Mouse (Mus musculus): ENCODE measurements around the gene Rpl11. TPM values are rescaled to one million over a fixed set of nuclear protein-coding genes. Genes with fewer than 3 reads are reported as not detected.
"Not testable (repeated sequence)": the region's sequence is repeated elsewhere in the genome, so short reads cannot be mapped to it uniquely, and the experiment has no call there.

The Rpl11 gene
- 100 to 1,000 TPM; 322 to 405 TPM for total RNA-seq (2021)
- long read RNA-seq, transcript Rpl11-202 (5 exons, 807 nt), result minor isoform, 17 of 260 reads
- long read RNA-seq, transcript Rpl11-201 (6 exons, 833 nt), result major isoform, 219 of 260 reads
- long read RNA-seq, partial matches to known transcripts, result 2 of 260 reads
- long read RNA-seq, other reads (novel, unspliced or antisense), result 18 of 260 reads

DNA sequence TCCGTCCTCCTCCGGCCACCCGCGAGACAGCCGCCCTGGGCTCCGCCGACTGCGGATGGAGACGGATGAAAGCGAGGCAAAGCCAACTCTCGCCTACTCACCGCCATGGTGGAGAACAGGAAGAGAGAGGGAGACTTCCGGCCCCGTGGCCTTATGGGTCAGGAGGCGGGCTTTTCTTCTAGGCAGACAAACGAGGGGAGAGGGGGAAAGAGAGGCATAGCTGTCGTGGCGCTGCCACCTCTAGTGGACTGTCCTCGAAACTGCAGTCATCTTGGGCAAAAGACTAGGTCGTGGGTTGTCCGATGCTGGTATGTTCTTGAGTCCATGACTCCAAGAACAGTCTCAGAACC lies at the start of gene Rpl11:
TSS of gene Rpl11 (minus strand) at position 182 of the 350 bp plus-strand sequence.
- DNase-seq (ENCODE audit: low spot score in 2 of 2), result peak; percentile 88 to 92

DNA sequence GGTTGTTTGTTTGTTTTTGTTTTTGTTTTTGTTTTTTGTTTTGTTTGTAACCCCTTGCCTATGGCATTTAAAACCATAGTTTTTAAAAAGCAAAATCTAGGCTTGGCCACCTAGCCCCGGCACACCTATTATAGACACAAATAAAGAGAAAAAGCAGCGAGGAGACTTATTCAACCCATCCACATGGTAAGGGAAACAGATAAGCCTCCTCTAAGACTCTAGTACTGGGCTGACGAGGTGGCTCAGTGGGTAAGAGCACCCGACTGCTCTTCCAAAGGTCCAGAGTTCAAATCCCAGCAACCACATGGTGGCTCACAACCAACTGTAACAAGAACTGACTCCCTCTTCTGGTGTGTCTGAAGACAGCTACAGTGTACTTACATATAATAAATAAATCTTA lies 48.5 kb upstream of the Rpl11 start:
- DNase-seq (ENCODE audit: low spot score in 2 of 2), result not testable (repeated sequence)

DNA sequence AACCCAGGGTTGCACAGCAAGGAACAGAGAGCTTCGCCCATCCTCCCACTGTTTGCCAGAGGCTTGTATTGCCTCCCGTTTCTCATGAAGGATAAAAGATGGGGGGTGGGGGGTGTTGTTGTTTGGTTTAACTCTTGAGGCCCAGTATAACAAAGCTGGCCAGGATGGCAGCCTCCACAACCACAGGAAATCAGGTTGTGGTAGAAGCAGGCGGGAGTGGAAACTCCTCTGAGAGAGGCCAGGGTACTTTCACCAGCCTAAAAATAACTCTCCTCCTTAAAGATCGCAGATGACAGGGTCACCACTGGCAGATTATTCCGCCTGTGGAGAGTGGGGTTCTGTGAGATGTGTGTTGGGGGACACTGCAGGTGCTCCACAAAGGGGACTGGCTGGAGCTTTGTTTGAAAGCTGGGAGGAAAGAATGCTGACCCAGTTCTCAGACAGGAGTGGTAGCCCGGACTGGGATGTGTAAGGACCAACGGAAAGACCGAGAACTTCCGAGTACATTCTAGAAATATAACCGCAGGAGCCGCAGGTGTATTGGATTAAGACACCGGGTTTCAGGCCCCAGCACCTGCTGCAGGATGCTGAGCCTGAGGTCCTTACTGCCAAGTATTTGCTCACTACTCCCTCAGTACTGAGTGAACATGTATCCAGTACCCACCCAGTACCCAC lies 47.3 kb upstream of the Rpl11 start:
- no peak for DNase-seq (ENCODE audit: low spot score in 2 of 2)

DNA sequence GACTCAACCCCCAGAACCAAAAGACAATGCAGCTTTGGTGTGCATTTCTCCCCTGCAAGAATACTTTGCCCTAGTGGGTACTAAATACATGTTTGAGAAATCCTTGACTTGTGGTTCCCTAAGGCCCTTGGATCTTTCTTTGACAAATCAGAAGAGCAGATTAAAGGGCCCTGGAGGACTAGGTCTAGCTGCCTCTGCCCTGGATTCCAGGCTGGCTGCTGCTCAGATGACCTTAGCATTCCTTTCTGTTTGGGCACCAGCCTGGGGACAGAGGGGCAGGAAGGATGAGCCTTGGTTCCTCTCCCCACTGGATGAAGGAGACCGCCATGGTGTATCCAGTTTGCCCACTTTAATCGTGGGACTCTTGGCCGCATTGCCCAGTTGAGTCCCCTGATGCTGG lies 45.2 kb upstream of the Rpl11 start:
- no peak for DNase-seq (ENCODE audit: low spot score in 2 of 2)

DNA sequence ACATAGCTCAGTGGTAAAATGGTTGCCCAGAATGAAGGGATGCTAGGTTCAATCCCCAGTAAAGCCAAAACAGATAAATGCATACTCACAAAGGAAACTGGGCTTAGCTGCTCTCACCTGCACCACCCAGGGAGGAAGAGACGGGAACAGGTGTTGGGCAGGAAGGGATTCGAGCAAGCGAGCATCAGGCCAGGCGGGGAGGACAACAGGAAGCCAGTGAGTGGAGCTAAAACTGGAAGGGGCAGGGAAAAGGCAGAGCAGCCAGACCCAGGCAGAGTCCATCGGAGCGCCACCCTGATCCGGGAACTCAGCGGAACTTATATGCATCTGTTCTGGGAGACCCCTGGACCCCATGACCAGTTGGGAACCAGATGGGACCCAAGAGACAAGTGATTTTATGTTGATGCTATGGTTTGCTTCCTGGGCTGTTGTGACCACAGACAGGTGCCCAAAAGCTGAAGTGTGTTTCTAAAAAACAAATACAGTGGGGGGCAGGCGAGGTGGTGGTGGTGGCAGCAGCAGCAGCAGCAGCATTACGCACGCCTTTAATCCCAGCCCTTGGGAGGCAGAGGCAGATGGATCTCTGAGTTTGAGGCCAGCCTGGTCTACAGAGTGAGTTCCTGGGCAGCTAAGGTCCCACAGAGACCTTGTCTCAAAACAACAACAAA lies 43.4 kb upstream of the Rpl11 start:
- no peak for DNase-seq (ENCODE audit: low spot score in 2 of 2)

DNA sequence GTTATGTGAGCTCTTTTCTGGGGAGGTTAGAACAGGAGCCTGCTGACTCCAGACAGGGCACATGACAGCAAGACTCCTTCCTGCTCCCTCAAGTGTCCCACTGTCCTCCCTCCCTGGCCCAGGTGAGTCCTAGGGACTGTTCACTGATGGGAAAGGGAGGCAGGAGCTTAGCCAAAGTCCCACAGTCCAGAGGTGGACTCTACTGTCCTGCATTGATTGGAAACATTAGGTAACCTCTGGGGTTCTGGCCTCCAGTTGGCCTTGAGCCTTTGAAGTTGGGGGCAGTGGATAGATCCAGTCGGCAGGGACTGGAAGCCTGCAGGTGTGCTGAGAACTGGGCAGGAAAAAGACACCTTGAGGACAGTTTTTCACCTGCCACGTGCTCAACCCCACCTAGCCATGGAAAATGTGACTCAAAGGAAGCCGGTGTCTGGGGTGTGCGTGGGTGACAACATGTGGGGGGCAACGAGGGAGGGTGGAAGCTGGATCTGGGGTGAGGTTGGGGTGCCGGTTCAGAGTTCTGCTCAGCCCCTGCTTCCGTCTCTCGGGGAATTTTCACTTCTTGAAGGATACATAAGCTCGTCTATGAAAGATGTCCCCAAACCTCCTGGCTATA lies 42.4 kb upstream of the Rpl11 start:
- no peak for DNase-seq (ENCODE audit: low spot score in 2 of 2)

DNA sequence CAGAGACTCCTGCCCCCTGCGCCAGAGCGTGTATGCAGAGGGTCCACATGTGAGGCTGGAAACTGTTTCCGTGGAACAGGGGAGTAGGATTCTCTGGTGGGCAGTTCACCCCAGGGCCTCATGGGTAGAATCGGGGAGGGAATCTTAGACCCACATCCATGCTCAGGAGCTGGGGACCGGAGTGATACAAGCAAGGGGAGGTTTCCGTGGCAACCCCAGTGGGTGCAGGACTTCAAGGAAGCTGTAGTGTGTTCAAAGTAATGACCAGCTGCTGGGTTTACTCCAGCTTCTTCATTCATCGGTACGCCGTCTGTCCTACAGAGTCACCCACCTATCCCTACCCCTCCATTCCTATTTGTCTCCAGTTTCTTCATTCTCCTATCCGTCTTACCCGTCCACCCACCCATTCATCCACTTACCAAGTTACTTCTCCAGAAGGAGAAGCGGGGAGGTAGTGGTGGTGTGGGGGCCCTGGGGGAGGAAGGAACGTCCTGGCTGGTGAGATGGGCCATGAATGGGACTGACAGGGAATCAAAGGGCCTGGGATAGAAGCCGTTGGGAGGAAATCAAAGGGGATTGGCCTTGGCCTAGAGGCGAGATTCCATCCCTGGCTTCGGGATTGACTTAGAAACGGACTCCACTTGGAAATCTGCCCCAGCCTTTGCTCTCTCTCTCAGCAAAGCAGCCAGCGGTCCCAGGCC lies 41.4 kb upstream of the Rpl11 start:
- peak; percentile 38 to 63 for DNase-seq (ENCODE audit: low spot score in 2 of 2)

DNA sequence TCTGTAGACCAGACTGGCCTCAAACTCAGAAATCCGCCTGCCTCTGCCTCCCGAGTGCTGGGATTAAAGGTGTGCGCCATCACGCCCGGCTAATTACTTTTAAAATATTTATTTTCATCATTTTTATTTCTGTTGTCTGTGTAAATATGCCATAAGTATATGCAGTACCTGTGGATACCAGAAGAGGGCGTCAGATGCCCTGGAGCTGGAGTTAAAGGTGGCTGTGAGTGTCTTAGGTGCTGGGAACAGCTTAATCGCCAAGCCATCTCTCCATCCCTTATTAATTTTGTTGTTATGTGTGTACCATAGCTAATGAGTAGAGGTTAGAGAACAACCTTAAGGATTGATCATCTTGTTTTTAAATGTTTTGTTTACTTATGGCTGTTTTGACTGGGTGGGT lies 39.3 kb upstream of the Rpl11 start:
- no peak for DNase-seq (ENCODE audit: low spot score in 2 of 2)

DNA sequence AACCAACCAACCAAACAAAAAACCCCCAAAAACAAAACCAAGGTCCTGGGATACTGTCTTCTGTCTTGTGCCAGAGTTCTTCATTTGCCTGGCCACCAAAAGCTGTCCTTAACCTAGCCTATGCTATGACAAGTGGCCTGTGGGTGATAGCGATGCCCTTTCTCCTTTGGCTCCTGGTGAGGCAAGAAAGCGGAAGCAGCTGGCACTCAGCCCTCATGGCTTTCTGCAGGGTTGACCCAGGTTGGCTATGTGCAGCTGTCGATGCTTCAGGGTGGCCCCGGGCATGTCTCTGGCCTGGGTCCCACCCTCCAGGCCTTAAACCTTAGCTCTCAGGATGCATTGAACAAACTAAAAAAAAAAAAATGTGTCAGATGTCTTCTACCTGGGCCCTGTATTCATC lies 38.1 kb upstream of the Rpl11 start:
- DNase-seq (ENCODE audit: low spot score in 2 of 2), result no peak

DNA sequence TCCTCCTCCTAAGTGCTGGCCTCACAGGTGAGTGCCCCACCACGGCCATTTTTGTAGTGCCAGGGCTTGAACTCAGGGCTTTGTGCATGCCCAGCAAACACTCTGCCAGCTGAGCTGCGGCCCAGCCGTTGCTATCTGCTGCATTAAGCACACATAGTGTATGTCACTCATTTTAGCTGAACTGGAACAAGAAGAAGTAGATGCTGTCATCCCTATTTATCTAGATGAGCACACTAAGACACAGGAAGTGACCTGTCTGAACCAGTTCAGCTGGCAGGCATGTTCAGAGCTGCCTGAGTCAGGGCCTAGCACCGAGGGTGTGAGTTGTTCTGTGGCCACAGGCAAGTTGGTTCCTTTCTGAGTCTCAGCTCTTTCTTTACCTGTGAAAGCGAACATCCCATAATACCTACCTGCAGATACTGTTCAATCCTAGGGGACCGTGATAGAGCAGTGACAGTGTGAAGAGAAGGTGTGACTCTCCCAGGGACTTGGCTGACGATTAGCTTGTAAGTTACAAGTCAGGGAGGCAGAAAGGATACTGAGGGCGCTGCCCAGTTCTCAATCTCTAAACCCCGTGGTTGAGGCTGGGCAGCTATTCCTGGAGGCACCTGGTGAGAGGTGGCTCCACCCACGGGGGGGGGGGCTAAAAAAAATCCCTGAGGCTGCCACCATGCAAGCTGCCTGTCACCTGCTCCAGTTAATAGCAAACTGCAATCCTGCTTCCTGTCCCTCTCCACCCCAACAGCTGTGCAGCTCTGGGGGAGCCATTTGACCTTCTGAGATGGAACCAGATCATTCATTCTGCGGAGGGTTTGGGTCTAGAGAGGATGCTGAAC lies 36.7 kb upstream of the Rpl11 start:
- DNase-seq (ENCODE audit: low spot score in 2 of 2), result no peak

DNA sequence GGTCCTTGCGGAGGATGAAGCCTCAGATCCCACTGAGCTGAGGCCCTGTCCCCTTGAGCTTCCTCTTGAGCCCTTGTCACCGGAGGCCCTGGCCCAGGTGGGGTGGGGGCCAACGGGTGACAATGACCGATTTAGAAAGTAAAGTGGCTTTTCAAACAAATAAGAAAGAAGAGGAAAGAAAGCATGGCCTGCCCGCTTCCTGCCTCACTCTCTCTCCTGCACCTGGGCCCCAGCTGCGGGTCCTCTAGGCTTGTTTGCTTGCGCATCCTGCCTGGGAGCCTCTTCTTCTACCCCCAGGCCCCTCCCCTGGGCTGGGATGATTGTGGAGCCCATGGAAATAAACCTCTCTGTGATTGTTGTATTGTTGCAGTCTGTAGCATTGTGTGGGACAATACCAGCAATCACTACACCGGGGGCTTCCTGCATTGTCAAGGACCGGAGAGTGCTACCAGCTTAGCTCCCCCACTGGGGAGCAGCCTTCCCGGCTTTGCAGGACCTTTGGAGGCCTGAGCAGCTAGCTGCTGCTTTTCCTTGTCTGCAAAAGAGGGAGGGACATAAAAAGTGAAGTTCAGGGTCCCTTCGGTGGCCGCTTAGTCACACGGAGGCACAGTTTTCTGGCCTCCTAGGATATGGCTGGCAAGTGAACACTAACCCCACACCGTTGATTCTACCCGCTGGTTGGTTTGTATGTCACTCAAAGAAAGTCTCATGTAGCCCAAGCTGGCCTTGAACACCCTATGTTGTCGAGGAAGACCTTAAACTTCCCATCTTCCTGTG lies 35.9 kb upstream of the Rpl11 start:
- DNase-seq (ENCODE audit: low spot score in 2 of 2), result no peak

DNA sequence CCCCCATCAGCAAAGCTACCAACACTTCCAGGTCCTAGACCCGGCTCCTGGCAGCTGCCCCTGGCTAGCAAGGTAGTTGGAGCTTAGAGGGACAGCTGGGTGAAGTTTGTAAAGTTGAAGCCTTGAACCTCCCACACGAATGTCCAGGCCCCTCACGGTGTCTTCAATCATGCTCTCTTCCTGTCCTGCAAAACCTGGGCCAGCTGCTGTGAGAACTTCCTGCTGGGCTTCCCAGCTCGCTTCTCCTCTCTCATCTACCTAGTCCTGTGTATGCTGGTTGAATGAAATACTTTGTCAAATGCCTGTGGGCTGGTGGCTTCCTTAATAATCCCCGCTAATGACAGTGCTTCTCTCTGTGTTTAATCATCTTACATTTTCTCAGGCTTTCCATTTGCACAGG lies 35.1 kb upstream of the Rpl11 start:
- no peak for DNase-seq (ENCODE audit: low spot score in 2 of 2)

DNA sequence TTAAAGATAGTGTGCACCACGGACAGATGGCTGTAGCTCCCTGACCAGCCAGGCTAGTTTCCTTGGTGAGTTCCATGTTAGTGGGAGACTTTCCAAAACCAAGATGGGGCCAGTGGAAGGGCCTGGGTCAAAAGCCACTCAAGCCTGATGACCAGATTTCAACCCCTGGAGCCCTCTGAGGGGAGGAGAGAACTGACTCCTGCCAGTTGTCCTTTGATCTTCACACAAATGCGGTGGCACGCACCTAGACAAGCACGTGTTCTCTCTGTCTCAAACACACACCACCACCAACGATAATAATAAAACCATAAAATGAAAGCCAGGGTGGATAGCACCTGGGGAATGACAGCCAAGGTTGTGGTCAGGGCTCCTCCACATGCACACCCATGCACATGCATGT lies 34.0 kb upstream of the Rpl11 start:
- DNase-seq (ENCODE audit: low spot score in 2 of 2), result no peak

DNA sequence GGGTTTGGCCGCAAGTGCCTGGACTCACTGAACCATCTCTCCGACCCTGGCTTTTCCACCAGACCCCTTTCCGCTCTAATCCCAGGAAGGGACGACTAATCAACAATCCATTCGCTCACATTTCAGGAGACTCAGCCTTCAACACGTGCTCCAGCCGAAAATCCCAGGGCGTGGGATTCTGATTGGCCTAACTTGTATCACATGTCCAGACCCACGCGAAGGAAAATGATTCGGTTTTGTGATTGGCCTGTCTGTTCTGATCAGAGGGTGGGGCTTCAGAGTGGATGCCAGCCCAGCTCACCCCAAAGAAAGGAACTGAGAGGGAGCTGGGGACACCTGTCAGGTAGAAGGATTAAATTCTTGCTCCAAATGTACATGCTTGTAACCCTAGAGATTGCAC lies 31.6 kb upstream of the Rpl11 start:
- DNase-seq (ENCODE audit: low spot score in 2 of 2), result no peak

DNA sequence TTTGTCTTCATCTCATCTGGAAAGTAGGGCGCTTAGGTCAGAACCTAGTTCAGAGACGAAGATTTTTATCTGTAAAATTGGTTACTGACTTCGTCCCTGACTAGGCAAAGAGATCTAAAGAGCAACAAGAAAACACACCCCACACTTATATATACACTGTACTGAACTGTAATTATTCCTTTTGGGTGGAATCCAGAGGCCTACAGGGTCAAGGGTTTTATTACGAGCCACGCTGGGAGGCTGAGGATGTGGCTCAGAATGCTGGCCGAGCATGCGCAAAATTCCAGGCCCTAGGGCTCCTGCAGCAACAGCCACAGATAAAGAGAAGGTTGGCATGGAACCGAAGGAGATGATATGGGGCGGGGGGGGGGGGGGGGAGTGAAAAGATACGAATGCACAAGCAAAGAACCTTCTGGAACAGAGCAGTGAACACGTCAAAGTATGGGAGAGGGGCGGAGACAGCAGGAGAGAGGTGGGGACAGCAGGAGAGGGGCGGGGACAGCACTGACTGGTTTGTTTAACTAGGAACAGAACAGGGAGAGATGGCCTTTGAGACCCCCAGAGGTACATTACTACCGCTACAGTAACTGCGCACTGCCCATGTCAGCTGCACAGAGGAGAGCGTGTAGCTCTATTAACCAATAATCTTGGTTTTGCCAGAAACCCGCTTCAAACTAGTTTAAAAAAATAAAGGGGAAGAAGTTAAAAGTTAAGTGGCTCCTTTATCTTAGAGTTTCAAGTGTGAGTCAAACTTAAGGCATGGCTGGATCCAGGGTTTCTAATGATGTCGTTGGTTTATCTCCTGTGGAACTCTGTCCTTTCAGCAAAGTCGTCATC lies 30.3 kb upstream of the Rpl11 start:
- DNase-seq (ENCODE audit: low spot score in 2 of 2), result no peak

DNA sequence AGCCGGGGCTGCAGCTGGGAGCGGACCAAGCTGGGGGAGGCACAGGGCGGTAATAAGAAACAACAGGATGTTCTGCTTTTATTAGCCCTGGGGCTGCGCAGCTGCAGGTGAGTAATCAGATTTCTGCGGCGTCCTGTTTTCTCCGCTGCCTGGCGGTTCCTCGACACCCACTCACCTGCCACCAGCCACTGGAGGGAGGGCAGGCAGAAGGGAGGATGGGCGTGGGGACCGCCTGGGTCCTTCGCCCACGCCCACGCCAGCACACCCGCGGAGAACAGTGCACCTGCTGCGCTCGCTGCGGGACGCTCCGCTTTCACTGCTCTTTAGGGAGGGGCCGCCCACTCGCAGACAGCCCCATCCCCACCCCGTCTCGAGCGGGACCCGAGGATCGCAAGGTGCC lies 28.5 kb upstream of the Rpl11 start:
- no peak for DNase-seq (ENCODE audit: low spot score in 2 of 2)

DNA sequence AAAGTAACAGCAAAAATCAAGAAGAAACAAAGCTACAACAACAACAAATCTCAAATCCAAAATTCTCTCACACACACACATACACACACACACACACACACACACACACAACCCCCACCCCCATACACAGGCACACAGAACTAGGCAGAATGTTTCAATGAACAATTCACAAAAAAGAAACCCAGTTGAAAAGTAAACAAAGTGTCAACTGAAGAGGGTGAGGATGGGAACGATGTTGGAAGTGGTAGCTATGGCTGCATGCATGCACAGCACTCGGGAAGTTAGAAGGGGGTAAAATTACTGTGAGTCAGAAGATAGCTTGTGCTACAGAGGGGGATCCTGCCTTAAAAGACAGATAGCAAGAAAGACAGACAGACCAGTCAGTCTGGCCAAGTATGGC lies 25.4 kb upstream of the Rpl11 start:
- no peak for DNase-seq (ENCODE audit: low spot score in 2 of 2)

DNA sequence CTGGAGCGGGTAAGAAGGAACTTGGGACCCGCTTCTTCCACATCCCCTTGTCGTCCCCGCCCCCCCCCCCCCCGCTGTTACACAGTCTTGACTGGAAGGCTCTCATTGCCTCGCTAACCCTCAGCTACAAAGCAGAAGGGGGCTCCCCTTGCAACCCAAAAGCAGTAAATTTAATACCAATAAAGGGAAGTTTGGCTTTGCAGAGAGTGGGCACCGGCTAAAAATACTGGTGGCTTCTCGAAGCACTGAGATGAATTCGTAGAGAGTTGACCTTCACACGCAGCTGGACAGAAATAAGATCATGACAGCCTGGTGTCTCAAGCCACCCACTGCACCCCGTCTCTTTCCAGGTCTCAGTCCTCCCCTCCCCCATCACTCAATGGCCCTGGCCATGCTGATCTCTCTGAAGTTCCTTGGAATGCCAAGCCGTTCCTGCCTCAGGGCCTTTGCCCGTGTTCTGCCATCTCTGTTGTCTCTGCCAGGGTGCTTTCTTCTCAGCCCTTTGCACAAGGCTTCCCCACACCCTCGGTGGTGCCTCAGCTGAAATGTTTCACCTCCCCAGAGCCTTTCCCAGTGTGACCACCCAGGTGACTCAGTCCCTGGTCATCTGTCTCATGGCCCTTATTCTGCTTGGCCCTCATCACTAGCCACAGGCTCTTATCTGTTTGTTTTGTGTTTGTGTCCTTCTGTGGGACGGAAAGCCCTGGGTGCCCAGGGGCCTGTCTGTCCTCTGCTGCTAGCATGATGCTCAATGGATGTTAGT lies 23.7 kb upstream of the Rpl11 start:
- no peak for DNase-seq (ENCODE audit: low spot score in 2 of 2)
